Mouse (Mus musculus): ENCODE results near the gene Smim22. TPM values are rescaled to one million over a fixed set of nuclear protein-coding genes. Genes with fewer than 3 reads are reported as not detected.

The Smim22 gene
- not detected for polyA plus RNA-seq (2017; shearing (Covaris generic))

GRCm38 (mm10) chr16:5007067-5007466 lies at the start of gene Smim22:
Smim22 (plus strand) TSS chr16:5007288.

GRCm38 (mm10) chr16:4963797-4964709 lies 43.0 kb upstream of the Smim22 start, which contains the start of gene Anks3:
Anks3 (minus strand) TSS chr16:4964205.

GRCm38 (mm10) chr16:4997553-4997952 lies 9.5 kb upstream of the Smim22 start, which contains the start of gene Sept12:
Sept12 (minus strand) TSS chr16:4997852.

GRCm38 (mm10) chr16:5013054-5013838 lies 6.2 kb downstream of the Smim22 start, which contains the start of gene Rogdi:
Rogdi (minus strand) TSS chr16:5013553.

GRCm38 (mm10) chr16:5049774-5050234 lies 42.7 kb downstream of the Smim22 start, which contains the start of the genes Glyr1 and Ubn1:
Glyr1 (minus strand) TSS chr16:5049863.
Ubn1 (plus strand) TSS chr16:5050057.

Other genes starting within 250 kb of the Smim22 start
- gene Cdip1, start 217.0 kb upstream of the Smim22 start, polyA plus RNA-seq (2017; shearing (Covaris generic)), result 73.7 TPM
- gene 4930562C15Rik, start 171.9 kb upstream of the Smim22 start, polyA plus RNA-seq (2017; shearing (Covaris generic)), result 0.31 TPM
- 119 TPM for gene Ubald1, start 127.0 kb upstream of the Smim22 start, polyA plus RNA-seq (2017; shearing (Covaris generic))
- 61.7 TPM for gene Mgrn1, start 121.0 kb upstream of the Smim22 start, polyA plus RNA-seq (2017; shearing (Covaris generic))
- 57.5 TPM for gene Nudt16l1, start 68.5 kb upstream of the Smim22 start, polyA plus RNA-seq (2017; shearing (Covaris generic))
- 55.1 TPM for gene Anks3, start 43.1 kb upstream of the Smim22 start, polyA plus RNA-seq (2017; shearing (Covaris generic))
- gene Sept12, start 9.4 kb upstream of the Smim22 start, polyA plus RNA-seq (2017; shearing (Covaris generic)), result not detected
- gene Rogdi, start 6.3 kb downstream of the Smim22 start, polyA plus RNA-seq (2017; shearing (Covaris generic)), result 15.3 TPM
- gene Glyr1, start 42.6 kb downstream of the Smim22 start, polyA plus RNA-seq (2017; shearing (Covaris generic)), result 122 TPM
- 78.4 TPM for gene Ubn1, start 42.8 kb downstream of the Smim22 start, polyA plus RNA-seq (2017; shearing (Covaris generic))
- gene Ppl, start 125.1 kb downstream of the Smim22 start, polyA plus RNA-seq (2017; shearing (Covaris generic)), result 0.15 TPM
- gene Sec14l5, start 139.8 kb downstream of the Smim22 start, polyA plus RNA-seq (2017; shearing (Covaris generic)), result not detected
- 26.1 TPM for gene Nagpa, start 196.7 kb downstream of the Smim22 start, polyA plus RNA-seq (2017; shearing (Covaris generic))
- not detected for gene AU021092, start 215.0 kb downstream of the Smim22 start, polyA plus RNA-seq (2017; shearing (Covaris generic))
- 40.8 TPM for gene Alg1, start 226.3 kb downstream of the Smim22 start, polyA plus RNA-seq (2017; shearing (Covaris generic))
- gene Eef2kmt, start 248.7 kb downstream of the Smim22 start, polyA plus RNA-seq (2017; shearing (Covaris generic)), result 25.8 TPM